Mouse (Mus musculus) forebrain, postnatal 0 days (tissue): ENCODE results near the gene Rpl5. TPM values are rescaled to one million over a fixed set of nuclear protein-coding genes. Genes with fewer than 3 reads are reported as not detected.

Source experiments
- ATAC-seq: fragments of 200-750 bp; cut with Nextera tagmentation; 2 replicates; pipeline ENCODE4 v1.8.0; 2017; ENCODE audit warnings: mild to moderate bottlenecking, moderate library complexity
- DNase-seq: peaks from one replicate; pipeline ENCODE4 v3.0.0-alpha.2; 2015
- H3K27ac ChIP-seq: fragments of 300-500 bp; sonication (generic); 2 replicates; pipeline ENCODE4 v1.5.1; 2014; ENCODE audit warnings: low read depth, mild to moderate bottlenecking, antibody characterized with exemption, low read length, moderate library complexity, mixed read lengths
- H3K27me3 ChIP-seq: fragments of 300-500 bp; sonication (generic); 2 replicates; pipeline ENCODE4 v1.6.1; 2014; ENCODE audit warnings: mild to moderate bottlenecking, low read length, mixed read lengths; ENCODE audit not compliant: insufficient read depth
- H3K36me3 ChIP-seq: fragments of 300-500 bp; sonication (generic); 2 replicates; pipeline ENCODE4 v1.6.1; 2014; ENCODE audit warnings: mild to moderate bottlenecking, moderate library complexity; ENCODE audit not compliant: insufficient read depth
- H3K4me1 ChIP-seq: fragments of 300-500 bp; sonication (generic); 2 replicates; pipeline ENCODE4 v1.6.1; 2014; ENCODE audit warnings: antibody characterized with exemption; ENCODE audit not compliant: insufficient read depth
- H3K4me2 ChIP-seq: fragments of 300-500 bp; sonication (generic); 2 replicates; pipeline ENCODE4 v1.6.1; 2014; ENCODE audit warnings: low read depth, mild to moderate bottlenecking, moderate library complexity
- H3K4me3 ChIP-seq: fragments of 300-500 bp; sonication (generic); 2 replicates; pipeline ENCODE4 v1.5.1; 2014; ENCODE audit warnings: low read depth, low read length, mixed read lengths
- H3K9ac ChIP-seq: fragments of 300-500 bp; sonication (generic); 2 replicates; pipeline ENCODE4 v1.6.1; 2014; ENCODE audit warnings: mild to moderate bottlenecking
- H3K9me3 ChIP-seq: fragments of 300-500 bp; sonication (generic); 2 replicates; pipeline ENCODE4 v1.6.1; 2016; ENCODE audit warnings: low read length
- CTCF ChIP-seq: sonication (generic); IDR thresholded peaks from 2 replicates; pipeline ENCODE4 v1.5.1; 2016; ENCODE audit warnings: antibody characterized with exemption, control low read depth, low read depth
- WGBS: fragments of 180-500 bp; shearing (Covaris S2); extraction: QIAGEN DNeasy Blood & Tissue Kit; methylation state at CpG from one replicate; pipeline ENCODE4 v1.1.7; 2014; 5-methylcytosine and 5-hydroxymethylcytosine counted together
- polyA plus RNA-seq: library from polyadenylated mRNA; unstranded; fragments of >200 nt; fragmentation: Nextera tagmentation; extraction: Ambion mirVana; gene quantifications from 2 replicates; pipeline ENCODE4 v1.2.1, GENCODE M21; 2015
- total RNA-seq: library from RNA; depleted of rRNA; stranded (reverse); fragments of >200 nt; gene quantifications from 2 replicates; pipeline ENCODE4 v1.2.3, GENCODE M21; 2014

The Rpl5 gene
- total and polyA plus RNA-seq, 2 experiments from 2014 or later: 65.7 to 195 TPM

- TF ChIP-seq CTCF: no peak
- no peak overlapping the region for H3K27ac ChIP-seq
- no peaks in the 10 kb centered on the region for H3K9me3 ChIP-seq
- no peaks in the 10 kb centered on the region for H3K36me3 ChIP-seq
- DNase-seq (no peak), ATAC-seq (no peak)
- H3K9ac ChIP-seq: no peak overlapping the region
- H3K4me1 ChIP-seq: no peaks in the 10 kb centered on the region
- H3K4me3 ChIP-seq: no peak overlapping the region
- WGBS: 67% methylated on average over 2 of the region's 2 CpGs
- H3K4me2 ChIP-seq: no peak overlapping the region
- H3K27me3 ChIP-seq: no peaks in the 10 kb centered on the region
These were observed 33.9 kb upstream of the Rpl5 start for GRCm38 (mm10) chr5:107866127-107867126.

- Histone ChIP-seq H3K4me1 (no peaks in the 10 kb centered on the region), H3K27ac (peak overlapping the region; percentile 77), H3K27me3 (no peaks in the 10 kb centered on the region), H3K9ac (peak overlapping the region; percentile 71), H3K9me3 (no peaks in the 10 kb centered on the region), H3K36me3 (no peaks in the 10 kb centered on the region), H3K4me3 (peak overlapping the region; percentile 59), H3K4me2 (peak overlapping the region; percentile 72)
- peak; percentile 70 for ATAC-seq
- DNase-seq: peak; percentile 48
- TF ChIP-seq CTCF: no peak
- WGBS: under 1% methylated on average over 76 of the region's 82 CpGs
These were observed 32.1 kb upstream of the Rpl5 start for GRCm38 (mm10) chr5:107867970-107868904.

DNA sequence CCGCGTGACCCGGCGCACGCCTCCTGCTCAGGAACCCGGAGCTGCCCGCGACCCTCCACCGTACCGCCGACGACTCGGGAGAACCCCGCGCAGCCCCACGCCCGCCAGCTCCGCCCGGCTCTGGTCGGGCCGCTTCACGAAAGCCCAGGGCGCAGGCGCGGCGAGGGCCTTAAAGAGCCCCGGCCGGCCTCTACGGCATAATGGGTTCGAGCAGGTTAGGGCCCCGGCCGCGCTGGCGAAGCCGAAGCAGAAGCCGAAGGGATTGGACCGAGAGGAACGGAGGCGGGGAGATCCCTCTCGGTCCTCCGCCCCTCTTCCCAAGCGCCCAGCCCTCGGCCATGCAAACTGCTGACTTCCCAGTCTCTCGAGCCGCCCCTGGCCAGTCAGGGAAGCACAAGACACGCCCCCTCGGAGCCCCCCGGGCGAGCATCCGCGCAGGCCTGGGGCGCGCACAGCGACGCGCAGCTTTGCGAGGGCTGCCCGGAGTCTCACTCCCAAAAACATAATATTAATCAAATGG, 31.3 kb upstream of the Rpl5 start:
- peak; percentile 96 for ATAC-seq
- Histone ChIP-seq H3K27ac (peak overlapping the region; percentile 77), H3K36me3 (no peaks in the 10 kb centered on the region), H3K4me2 (peak overlapping the region; percentile 72), H3K9ac (peak overlapping the region; percentile 71), H3K27me3 (no peaks in the 10 kb centered on the region), H3K4me3 (peak overlapping the region; percentile 59), H3K9me3 (no peaks in the 10 kb centered on the region), H3K4me1 (no peaks in the 10 kb centered on the region)
- DNase-seq: peak; percentile 88
- under 1% methylated on average over 55 of the region's 58 CpGs for WGBS
- peak; percentile 44 for TF ChIP-seq CTCF

- no peak overlapping the region for H3K4me3 ChIP-seq
- no peaks in the 10 kb centered on the region for H3K27me3 ChIP-seq
- 48% methylated on average over 2 of the region's 2 CpGs for WGBS
- no peak overlapping the region for H3K9ac ChIP-seq
- no peak for TF ChIP-seq CTCF
- H3K36me3 ChIP-seq: no peaks in the 10 kb centered on the region
- H3K9me3 ChIP-seq: no peaks in the 10 kb centered on the region
- H3K27ac ChIP-seq: no peak overlapping the region
- no peak for ATAC-seq
- no peak overlapping the region for H3K4me2 ChIP-seq
- DNase-seq: no peak
- no peaks in the 10 kb centered on the region for H3K4me1 ChIP-seq
These were observed 30.6 kb upstream of the Rpl5 start for GRCm38 (mm10) chr5:107869701-107870100.

- H3K27me3 ChIP-seq: no peaks in the 10 kb centered on the region
- no peaks in the 10 kb centered on the region for H3K36me3 ChIP-seq
- H3K9ac ChIP-seq: no peak overlapping the region
- no peak for TF ChIP-seq CTCF
- 87% methylated on average over 6 of the region's 6 CpGs for WGBS
- H3K27ac ChIP-seq: no peak overlapping the region
- ATAC-seq: no peak
- no peak overlapping the region for H3K4me3 ChIP-seq
- no peak for DNase-seq
- H3K4me1 ChIP-seq: no peaks in the 10 kb centered on the region
- no peak overlapping the region for H3K4me2 ChIP-seq
- H3K9me3 ChIP-seq: no peaks in the 10 kb centered on the region
These were observed 27.0 kb upstream of the Rpl5 start for GRCm38 (mm10) chr5:107873330-107873729.

DNA sequence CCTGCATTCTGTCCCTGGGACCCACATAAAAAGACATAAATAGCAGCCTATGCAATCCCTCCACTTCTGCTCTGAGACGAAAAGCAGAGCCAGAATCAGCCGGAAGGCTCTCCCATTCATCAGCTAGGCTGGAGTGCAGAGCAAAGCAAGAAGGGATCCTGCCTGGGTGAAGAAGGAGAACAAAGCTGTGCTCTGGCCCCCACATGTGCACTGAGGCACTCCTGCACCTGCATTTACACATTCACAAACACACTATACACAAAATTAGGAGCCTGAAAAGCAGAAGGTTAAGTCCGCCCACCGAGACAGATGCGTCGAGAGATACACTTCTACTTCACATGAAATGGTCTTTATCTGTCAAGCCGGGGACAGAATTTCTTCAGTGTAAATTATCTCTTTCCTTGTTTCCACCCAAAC, 26.4 kb upstream of the Rpl5 start:
- Histone ChIP-seq H3K4me2 (no peak overlapping the region), H3K27ac (no peak overlapping the region)
- 57% methylated on average over 7 of the region's 7 CpGs for WGBS

More for the DNA sequence above, 26.4 kb upstream of the Rpl5 start:
- ATAC-seq (no peak), DNase-seq (peak; percentile 10)
- H3K4me1 ChIP-seq: no peaks in the 10 kb centered on the region
- H3K27me3 ChIP-seq: no peaks in the 10 kb centered on the region
- TF ChIP-seq CTCF: no peak
- H3K9ac ChIP-seq: no peak overlapping the region
- H3K9me3 ChIP-seq: no peaks in the 10 kb centered on the region
- H3K36me3 ChIP-seq: no peaks in the 10 kb centered on the region
- no peak overlapping the region for H3K4me3 ChIP-seq
